Mouse (Mus musculus) midbrain, embryonic 13.5 days (tissue): Measurements from ENCODE around the gene Notum. TPM values are rescaled to one million over a fixed set of nuclear protein-coding genes. Genes with fewer than 3 reads are reported as not detected.

ENCODE experiments used
- ATAC-seq: fragments of 200-750 bp; cut with Nextera tagmentation; 2 replicates; pipeline ENCODE4 v1.8.0; 2017; ENCODE audit warnings: mild to moderate bottlenecking, moderate TSS enrichment, moderate library complexity
- H3K27ac ChIP-seq: fragments of 300-500 bp; sonication (generic); 2 replicates; pipeline ENCODE4 v1.5.1; 2015; ENCODE audit warnings: inconsistent platforms, mild to moderate bottlenecking, moderate library complexity
- H3K27me3 ChIP-seq: fragments of 300-500 bp; sonication (generic); 2 replicates; pipeline ENCODE4 v1.6.1; 2015; ENCODE audit warnings: mild to moderate bottlenecking, inconsistent platforms
- H3K36me3 ChIP-seq: fragments of 300-500 bp; sonication (generic); 2 replicates; pipeline ENCODE4 v1.6.1; 2015; ENCODE audit warnings: mild to moderate bottlenecking, inconsistent platforms
- H3K4me1 ChIP-seq: fragments of 300-500 bp; sonication (generic); replicated peaks from 2 replicates; pipeline ENCODE4 v1.6.1; 2015; ENCODE audit warnings: inconsistent platforms
- H3K4me2 ChIP-seq: fragments of 300-500 bp; sonication (generic); replicated peaks from 2 replicates; pipeline ENCODE4 v1.6.1; 2015; ENCODE audit warnings: moderate library complexity, mild to moderate bottlenecking, inconsistent platforms
- H3K4me3 ChIP-seq: fragments of 300-500 bp; sonication (generic); replicated peaks from 2 replicates; pipeline ENCODE4 v1.5.1; 2015; ENCODE audit warnings: mild to moderate bottlenecking, inconsistent platforms
- H3K9ac ChIP-seq: fragments of 300-500 bp; sonication (generic); replicated peaks from 2 replicates; pipeline ENCODE4 v1.6.1; 2015; ENCODE audit warnings: mild to moderate bottlenecking, inconsistent platforms
- H3K9me3 ChIP-seq: fragments of 300-500 bp; sonication (generic); 2 replicates; pipeline ENCODE4 v1.6.1; 2016; ENCODE audit warnings: mild to moderate bottlenecking, inconsistent platforms
- WGBS: fragments of 180-500 bp; shearing (Covaris S2); methylation state at CpG from one replicate; pipeline ENCODE4 v1.1.7; 2015; 5-methylcytosine and 5-hydroxymethylcytosine counted together
- polyA plus RNA-seq: library from polyadenylated mRNA; unstranded; fragments of >200 nt; fragmentation: Nextera tagmentation; extraction: Ambion mirVana; gene quantifications from 2 replicates; pipeline ENCODE4 v1.2.1, GENCODE M21; 2015

Gene Notum
- polyA plus RNA-seq, 1 experiment from 2014 or later: 0.65 TPM

DNA sequence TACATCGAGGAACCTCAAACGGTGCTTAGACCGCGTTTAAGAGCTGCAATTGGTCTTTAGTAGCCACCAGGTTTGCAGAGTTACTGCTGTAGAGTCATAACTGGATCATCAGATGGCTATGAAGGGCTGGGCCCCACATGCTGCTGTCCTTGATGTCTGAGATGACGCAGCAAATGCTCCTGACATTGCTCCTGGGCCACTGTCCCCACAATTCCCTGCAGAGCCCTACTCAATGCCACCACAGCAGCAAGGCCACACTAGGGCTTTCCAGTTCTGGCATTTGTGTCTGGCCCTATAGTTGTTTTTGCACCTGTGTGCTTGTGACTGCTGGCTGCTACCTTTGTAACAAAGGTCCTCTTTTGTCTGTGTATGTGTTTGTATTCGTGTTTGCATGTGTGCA is 38.2 kb downstream of the Notum start:
- H3K27ac ChIP-seq: no peak overlapping the region
- WGBS: 93% methylated on average over 6 of the region's 6 CpGs

DNA sequence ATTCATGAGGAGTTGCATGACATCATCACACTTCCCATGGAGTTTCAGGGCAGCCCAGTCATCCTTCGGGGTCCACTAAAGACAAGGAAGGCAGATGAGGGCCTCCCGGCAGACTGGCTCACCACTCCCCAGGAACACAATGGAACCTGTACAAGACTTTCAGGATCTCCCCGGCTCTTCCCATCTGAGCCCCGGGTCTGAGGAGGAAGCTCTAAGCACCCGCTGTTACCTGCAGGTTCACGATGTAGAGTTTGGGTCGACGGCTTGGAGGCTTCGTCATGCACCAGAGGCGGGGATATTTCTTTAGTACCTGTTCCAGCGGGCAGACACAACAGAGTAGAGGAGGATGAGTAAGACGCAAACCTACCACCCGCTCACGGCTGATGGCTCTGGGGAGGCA is 40.8 kb downstream of the Notum start:
- Histone ChIP-seq H3K27ac (no peak overlapping the region), H3K9me3 (no peaks in the 10 kb centered on the region), H3K9ac (no peak overlapping the region), H3K4me3 (no peak overlapping the region), H3K4me1 (peaks cover 36% of the 10 kb centered on the region), H3K36me3 (peaks cover 51% of the 10 kb centered on the region), H3K4me2 (no peak overlapping the region), H3K27me3 (no peaks in the 10 kb centered on the region)
- WGBS: 91% methylated on average over 14 of the region's 14 CpGs
- ATAC-seq: no peak

More for the DNA sequence above, 38.2 kb downstream of the Notum start:
- Histone ChIP-seq H3K4me2 (no peak overlapping the region), H3K9ac (no peak overlapping the region), H3K4me1 (peaks cover 21% of the 10 kb centered on the region), H3K36me3 (peaks cover 64% of the 10 kb centered on the region), H3K27me3 (no peaks in the 10 kb centered on the region), H3K9me3 (no peaks in the 10 kb centered on the region), H3K4me3 (0 out of 2 replicates have a peak overlapping the region, but pooled peaks have one; percentile 99)
- ATAC-seq: no peak

DNA sequence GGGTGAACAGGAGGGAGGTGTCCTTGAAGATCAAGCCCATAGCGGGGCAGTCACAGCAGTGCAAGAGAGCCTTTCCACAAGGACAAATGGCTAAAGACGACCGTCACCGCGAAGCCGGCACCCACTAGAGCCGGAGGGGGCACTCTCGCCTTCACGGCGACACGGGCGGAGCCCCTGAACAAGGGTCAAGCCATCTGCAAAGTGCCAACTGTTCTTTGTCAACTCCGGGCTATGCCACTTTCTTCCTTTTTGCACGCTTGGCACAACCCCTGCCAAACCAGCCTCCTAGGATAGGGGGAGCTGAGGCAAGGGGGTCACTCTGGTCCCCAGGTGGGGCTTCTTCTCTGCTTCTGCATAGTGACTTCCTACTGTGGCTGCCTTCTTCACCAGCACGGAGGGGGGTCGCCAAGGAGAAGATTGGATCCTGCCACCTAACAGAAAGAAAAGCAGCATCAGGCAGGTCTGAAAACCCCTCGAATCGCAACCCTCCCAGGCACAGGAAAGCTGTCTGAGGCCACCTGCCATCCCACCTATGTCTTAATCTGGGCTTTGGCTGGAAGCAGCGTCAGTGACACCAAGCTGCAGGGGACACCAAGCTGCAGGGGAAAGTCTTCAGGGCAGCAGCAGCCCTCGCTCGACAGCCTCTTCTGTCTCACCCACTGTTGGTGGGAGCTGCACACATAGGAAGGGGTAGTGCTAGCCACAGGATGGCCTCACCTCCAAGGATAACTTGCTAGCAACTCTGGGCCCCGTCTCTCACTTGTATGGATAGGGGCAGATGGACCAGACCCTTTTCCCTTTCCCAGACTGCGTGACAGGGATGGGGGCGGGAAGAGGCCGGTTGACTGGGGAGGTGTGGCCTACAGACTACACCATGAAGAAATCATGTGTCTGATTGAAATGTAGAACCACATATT is 42.1 kb downstream of the Notum start:
- Histone ChIP-seq H3K9me3 (no peaks in the 10 kb centered on the region), H3K27ac (peak overlapping the region; percentile 79; the same call in 1 of the 2 replicates), H3K9ac (no peak overlapping the region), H3K4me1 (peaks cover 33% of the 10 kb centered on the region), H3K4me2 (no peak overlapping the region), H3K36me3 (peaks cover 61% of the 10 kb centered on the region), H3K27me3 (no peaks in the 10 kb centered on the region), H3K4me3 (0 out of 2 replicates have a peak overlapping the region, but pooled peaks have one; percentile 70)
- no peak for ATAC-seq
- WGBS: 94% methylated on average over 25 of the region's 25 CpGs

DNA sequence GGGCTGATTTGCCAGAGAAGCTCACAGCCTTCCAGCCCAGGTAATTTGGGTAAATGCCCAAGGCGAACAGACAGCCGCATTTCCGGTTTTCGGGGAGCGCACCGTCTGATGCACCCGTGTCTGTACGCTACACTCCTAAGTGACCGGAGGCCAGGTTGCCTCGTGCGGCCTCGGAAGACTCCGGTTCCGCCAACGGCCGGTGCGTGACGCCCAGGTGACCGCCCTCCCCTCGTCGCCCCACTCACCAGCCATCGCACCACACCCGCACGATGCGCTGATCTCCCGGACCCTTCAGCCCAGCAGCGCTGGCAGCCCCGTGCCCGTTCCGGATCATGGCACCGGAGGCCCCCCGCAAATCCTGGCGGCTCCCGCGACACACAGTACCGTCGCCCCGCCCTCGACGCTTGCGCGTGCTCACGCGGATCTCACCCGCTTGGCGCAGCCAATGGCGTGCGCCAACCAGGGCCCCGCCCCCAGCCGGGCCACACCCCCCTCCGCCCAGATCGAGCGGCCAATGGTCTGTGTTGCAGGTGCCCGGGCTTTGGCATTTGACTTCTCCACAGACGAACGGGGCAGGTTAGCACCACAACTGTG is 43.4 kb downstream of the Notum start, which contains the start of gene Pcyt2:
TSS of gene Pcyt2 (minus strand) at position 418 of the 594 bp plus-strand sequence.
- Histone ChIP-seq H3K9me3 (no peaks in the 10 kb centered on the region), H3K4me2 (peak within 1 kb of the TSS; percentile 71), H3K27ac (peak within 1 kb of the TSS; percentile 79), H3K27me3 (no peaks in the 10 kb centered on the region), H3K36me3 (peaks cover 66% of the 10 kb centered on the region), H3K4me3 (peak within 1 kb of the TSS; percentile 70), H3K4me1 (peaks cover 26% of the 10 kb centered on the region), H3K9ac (peak within 1 kb of the TSS; percentile 87)
- peak; percentile 93 for ATAC-seq
- under 1% methylated on average over 56 of the region's 56 CpGs for WGBS

DNA sequence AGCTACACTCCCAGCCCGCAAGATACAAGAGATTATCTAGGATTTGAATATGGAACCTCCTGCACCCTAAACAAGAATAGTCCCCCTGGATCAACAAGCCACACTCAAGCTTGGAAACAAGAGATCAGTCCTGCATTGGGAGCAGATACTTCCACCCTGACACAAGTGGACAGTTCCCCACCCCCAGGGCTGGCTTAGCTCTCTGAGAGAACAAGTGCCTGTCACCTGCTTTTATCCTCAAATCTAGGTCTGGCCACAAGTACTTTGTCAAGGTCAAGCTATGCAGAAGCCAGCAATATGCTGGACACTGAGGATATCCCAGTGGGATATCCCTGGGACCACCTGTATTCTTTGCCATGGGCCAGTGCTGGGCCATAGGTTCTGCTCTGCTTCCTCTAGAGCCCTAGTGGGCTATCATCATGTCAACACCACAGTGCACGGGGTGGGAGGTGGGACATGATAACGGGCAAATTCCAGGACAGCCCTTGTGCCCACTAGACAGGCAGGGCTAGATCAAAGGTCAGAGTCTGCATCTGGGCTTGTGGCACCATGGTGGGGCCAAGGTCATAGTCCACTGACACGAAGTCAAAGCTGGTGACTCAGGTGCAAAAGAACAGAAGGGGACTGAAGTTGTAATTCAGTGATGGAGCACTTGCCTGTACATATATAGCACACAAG is 44.2 kb downstream of the Notum start:
- H3K9ac ChIP-seq: peak overlapping the region; percentile 87
- H3K4me1 ChIP-seq: peaks cover 26% of the 10 kb centered on the region
- peak overlapping the region; percentile 70 for H3K4me3 ChIP-seq
- peaks cover 71% of the 10 kb centered on the region for H3K36me3 ChIP-seq
- H3K27ac ChIP-seq: peak overlapping the region; percentile 79; the same call in 1 of the 2 replicates
- peak overlapping the region; percentile 71 for H3K4me2 ChIP-seq
- WGBS: 44% methylated on average over 4 of the region's 4 CpGs
- no peak for ATAC-seq
- H3K9me3 ChIP-seq: no peaks in the 10 kb centered on the region
- H3K27me3 ChIP-seq: no peaks in the 10 kb centered on the region

DNA sequence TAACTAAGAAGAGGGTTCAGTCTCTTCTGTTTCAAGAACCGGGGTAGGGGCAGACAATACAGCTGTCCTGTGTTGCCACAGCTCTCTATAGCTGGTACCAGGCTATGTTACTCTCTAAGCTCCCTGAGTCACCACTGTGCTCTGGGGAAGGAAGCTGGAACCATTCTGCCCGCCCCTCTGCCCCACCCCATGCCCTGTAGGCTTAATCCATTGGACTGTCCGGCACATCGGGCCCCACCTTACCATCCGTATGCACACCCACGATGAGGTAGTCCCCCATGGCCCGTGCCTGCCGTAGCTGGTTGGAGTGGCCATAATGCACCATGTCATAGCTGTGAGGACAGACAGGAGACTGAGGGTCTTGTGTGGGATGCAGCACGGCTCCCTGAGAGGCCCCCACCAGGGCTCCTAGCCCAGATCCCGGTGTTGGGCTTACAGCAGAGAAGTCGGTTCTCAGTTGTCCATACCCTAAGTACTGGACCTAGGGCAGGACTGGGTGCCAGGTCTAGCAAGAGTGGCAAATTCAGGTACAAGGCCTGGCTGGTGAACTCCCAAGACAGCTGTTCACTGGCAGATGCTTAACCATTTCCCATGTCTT is 45.3 kb downstream of the Notum start:
- 0 out of 2 replicates have a peak overlapping the region, but pooled peaks have one; percentile 71 for H3K4me2 ChIP-seq

DNA sequence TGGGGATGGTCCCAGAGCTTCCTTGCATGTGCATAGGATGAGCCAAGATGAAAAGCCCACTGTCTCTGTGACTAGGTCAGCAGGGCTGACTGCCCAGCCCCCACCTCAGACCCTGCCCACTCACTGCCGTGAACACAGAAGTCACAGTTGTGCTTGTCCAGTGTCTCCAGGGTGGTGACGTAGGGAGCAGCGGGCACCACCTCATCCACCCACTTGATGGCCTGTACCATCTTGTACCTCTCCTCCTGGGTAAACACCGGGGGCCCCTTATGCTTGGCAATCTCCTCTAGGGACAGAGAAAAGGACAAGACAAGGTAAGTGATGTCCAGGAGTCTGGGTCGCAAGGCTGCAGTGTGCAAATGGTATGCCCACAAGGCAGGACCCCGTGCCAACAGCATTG is 45.8 kb downstream of the Notum start:
- Histone ChIP-seq H3K27me3 (no peaks in the 10 kb centered on the region), H3K4me2 (no peak overlapping the region), H3K9me3 (no peaks in the 10 kb centered on the region), H3K36me3 (peaks cover 72% of the 10 kb centered on the region), H3K4me1 (peaks cover 26% of the 10 kb centered on the region), H3K4me3 (no peak overlapping the region), H3K9ac (no peak overlapping the region), H3K27ac (no peak overlapping the region)
- WGBS: 91% methylated on average over 6 of the region's 6 CpGs
- ATAC-seq: no peak

More for the DNA sequence above, 45.3 kb downstream of the Notum start:
- Histone ChIP-seq H3K36me3 (peaks cover 72% of the 10 kb centered on the region), H3K4me1 (peaks cover 26% of the 10 kb centered on the region), H3K27ac (no peak overlapping the region), H3K9ac (no peak overlapping the region; the same call in 1 of the 2 replicates), H3K9me3 (no peaks in the 10 kb centered on the region), H3K4me3 (no peak overlapping the region), H3K27me3 (no peaks in the 10 kb centered on the region)
- no peak for ATAC-seq
- 90% methylated on average over 11 of the region's 11 CpGs for WGBS

DNA sequence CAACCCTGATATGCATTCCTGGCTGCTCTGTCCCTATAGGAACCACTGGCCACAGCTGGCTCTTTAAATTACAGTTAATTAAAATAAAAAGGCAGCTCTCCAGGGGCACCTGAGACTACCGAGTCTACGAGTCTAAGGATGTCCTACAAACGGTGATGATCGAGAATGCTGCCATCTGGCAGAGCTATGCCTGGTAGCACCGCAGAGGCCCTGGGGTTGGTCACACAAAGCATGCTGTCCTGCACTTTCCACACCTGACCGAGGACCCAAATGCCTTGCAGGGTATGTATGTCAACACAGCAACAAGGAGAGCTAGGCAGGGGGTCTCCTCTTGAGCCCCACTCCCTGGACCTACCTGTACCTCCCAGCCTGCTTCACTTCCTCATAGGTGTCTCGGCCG is 47.0 kb downstream of the Notum start:
- peaks cover 30% of the 10 kb centered on the region for H3K4me1 ChIP-seq
- WGBS: 84% methylated on average over 8 of the region's 8 CpGs
- no peak overlapping the region for H3K27ac ChIP-seq
- no peak overlapping the region for H3K4me3 ChIP-seq
- H3K36me3 ChIP-seq: peaks cover 71% of the 10 kb centered on the region
- no peak overlapping the region for H3K9ac ChIP-seq
- ATAC-seq: no peak
- no peak overlapping the region for H3K4me2 ChIP-seq
- H3K9me3 ChIP-seq: no peaks in the 10 kb centered on the region
- peaks cover 8% of the 10 kb centered on the region; the same call in 1 of the 2 replicates for H3K27me3 ChIP-seq

DNA sequence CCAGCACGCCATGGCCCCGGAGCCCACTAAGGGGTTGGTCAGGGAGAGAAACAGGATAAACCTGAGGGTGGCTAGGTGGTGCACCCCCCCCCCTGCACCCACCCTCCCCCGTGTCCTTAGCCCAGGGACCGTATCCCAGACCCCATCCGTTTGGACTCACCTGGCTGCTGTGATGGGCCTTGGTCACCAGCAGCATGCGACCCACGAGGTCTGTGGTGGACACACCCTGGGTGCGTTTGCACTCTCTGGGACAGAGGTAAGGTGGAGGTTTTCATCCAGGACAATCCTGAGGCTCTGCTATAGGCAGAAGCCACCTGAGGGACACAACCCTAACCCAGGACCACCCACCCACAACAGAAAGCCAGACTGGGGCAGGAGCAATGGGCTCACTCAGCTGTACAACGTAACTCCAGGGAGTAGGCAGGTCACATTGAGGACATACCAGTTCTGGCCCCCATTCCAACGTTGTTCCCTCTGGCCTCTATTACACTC is 47.4 kb downstream of the Notum start:
- peaks cover 12% of the 10 kb centered on the region; the same call in 1 of the 2 replicates for H3K27me3 ChIP-seq
- H3K27ac ChIP-seq: no peak overlapping the region
- H3K9ac ChIP-seq: no peak overlapping the region
- no peaks in the 10 kb centered on the region for H3K9me3 ChIP-seq
- no peak overlapping the region for H3K4me2 ChIP-seq
- H3K4me3 ChIP-seq: no peak overlapping the region
- H3K36me3 ChIP-seq: peaks cover 66% of the 10 kb centered on the region
- no peak for ATAC-seq
- H3K4me1 ChIP-seq: peaks cover 35% of the 10 kb centered on the region
- WGBS: 89% methylated on average over 10 of the region's 10 CpGs

DNA sequence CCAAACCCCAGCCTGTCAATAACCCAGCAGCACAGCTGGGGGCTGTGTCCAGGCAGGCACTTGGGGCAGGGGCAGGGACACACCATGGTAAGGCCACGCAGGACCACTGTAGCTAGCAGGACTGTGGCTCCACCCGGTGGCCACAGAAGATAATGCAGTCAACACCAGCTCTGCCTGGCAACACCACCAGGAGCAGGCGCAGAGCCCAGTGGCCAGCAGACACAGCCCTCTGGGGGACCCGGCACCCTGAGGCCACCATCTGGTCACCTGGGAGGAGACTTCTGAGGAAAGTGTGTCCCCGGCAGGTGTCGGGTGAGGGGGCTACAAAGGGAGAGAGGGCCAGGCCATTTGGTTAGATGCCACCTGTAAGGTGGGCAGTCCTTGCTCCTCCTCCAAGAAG is 48.2 kb downstream of the Notum start:
- H3K4me1 ChIP-seq: peaks cover 43% of the 10 kb centered on the region
- 54% methylated on average over 6 of the region's 6 CpGs for WGBS
- H3K27me3 ChIP-seq: peaks cover 17% of the 10 kb centered on the region; the same call in 1 of the 2 replicates
- no peak overlapping the region for H3K4me2 ChIP-seq
- H3K9ac ChIP-seq: no peak overlapping the region
- ATAC-seq: peak; percentile 18; the same call in 1 of the 2 replicates
- H3K4me3 ChIP-seq: no peak overlapping the region
- no peak overlapping the region for H3K27ac ChIP-seq
- H3K9me3 ChIP-seq: no peaks in the 10 kb centered on the region
- H3K36me3 ChIP-seq: peaks cover 61% of the 10 kb centered on the region

DNA sequence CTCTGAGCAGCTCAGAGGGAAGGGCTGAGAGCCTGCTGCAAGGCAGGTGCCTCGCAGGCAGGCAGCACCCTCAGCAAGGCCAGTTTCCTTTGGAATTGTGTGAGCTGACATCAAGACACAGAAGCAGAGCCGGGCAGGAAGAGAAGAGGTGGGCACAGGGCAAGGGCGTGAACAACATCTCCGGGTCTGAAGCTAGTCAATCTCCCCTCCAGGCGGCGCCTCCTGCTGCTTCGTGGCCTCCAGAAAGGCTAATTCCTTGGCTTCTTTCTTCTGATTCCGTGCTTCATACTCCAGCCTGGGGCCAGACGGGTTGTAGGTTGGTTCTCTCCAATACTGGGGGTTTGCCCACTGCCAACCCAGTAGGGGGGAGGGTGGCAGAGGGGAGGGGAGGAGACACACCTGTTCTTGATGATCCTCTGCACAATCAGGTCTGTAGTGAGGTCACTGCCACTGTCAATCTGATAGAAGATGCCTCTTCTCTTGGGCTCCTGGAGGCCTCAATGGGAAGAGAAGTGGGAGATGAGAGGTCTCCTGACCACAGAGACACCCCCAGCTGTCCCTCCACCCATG is 50.4 kb downstream of the Notum start:
- no peak overlapping the region for H3K9ac ChIP-seq
- no peak overlapping the region for H3K4me3 ChIP-seq
- WGBS: 76% methylated on average over 9 of the region's 9 CpGs
- ATAC-seq: no peak
- H3K27me3 ChIP-seq: peaks cover 17% of the 10 kb centered on the region; the same call in 1 of the 2 replicates
- no peak overlapping the region for H3K4me2 ChIP-seq
- peaks cover 27% of the 10 kb centered on the region for H3K4me1 ChIP-seq
- no peaks in the 10 kb centered on the region for H3K9me3 ChIP-seq
- H3K36me3 ChIP-seq: peaks cover 75% of the 10 kb centered on the region
- no peak overlapping the region for H3K27ac ChIP-seq
